Mouse (Mus musculus): ENCODE measurements around the gene Adgrf1.

Gene Adgrf1

GRCm38 (mm10) chr17:43362881-43363280, 92.8 kb downstream of the Adgrf1 start:
- DNase-seq (ENCODE audit: low read depth) = no peak

- no peak for DNase-seq (ENCODE audit: low read depth)
These were observed 93.8 kb downstream of the Adgrf1 start for GRCm38 (mm10) chr17:43363921-43364320.

DNA sequence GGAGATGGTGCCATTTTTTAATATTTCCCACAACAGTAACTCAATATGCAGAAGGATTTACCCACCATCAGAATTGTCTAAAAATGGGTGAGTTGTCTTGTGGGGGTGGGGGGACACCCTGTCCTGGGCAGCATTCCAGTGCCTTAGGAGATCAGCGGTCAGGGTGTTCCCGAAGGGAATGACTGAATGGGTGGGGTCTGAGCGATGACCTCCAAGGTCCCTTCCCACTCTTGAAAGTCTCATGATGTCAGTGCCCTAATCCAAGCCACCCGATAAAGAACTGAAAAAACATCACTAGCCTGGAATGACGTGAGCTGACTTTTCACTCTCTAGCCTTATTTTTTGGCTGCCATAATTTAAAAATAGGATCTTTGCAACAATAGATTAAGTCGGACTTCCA, 95.2 kb downstream of the Adgrf1 start:
- no peak for DNase-seq (ENCODE audit: low read depth)

DNA sequence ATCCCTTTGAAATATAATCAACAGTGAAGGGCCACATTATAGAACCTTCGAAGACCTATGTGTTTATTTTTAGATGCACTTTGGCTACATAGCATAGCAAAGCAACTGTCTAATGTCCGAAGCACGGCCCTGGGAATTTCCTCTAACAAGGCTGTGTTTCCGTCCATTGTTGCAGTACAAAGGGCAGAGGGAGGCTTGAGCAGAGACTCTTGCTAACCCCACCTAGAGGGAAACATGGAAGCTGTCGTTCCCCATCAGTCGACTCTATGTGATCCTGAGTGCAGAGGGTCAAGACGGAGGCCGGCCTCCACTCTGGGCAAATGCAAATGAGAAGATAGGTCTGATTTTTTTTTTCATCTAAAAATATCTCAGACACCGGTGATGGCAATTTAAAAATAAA, 96.4 kb downstream of the Adgrf1 start:
- DNase-seq (ENCODE audit: low read depth) = no peak

DNA sequence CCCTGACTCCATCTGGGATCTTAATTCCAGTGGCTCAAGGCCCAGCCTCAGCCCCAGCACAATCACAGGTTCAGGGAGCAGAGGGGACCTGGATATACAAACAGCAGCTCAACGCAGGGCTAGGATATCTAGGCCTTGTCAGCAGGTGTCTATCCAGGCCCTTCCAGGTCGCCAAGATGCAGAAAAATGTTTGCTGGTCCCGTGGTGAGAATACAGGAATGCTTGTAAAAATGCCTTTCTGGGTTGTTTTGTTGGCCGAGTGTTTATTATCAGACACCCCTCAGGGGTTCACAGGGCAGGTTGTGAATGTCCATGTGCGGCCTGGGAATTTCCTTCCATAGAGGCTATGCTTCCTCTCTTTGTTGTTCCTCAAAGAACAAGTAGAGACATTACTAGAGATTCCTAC, 98.0 kb downstream of the Adgrf1 start:
- no peak for DNase-seq (ENCODE audit: low read depth)

DNA sequence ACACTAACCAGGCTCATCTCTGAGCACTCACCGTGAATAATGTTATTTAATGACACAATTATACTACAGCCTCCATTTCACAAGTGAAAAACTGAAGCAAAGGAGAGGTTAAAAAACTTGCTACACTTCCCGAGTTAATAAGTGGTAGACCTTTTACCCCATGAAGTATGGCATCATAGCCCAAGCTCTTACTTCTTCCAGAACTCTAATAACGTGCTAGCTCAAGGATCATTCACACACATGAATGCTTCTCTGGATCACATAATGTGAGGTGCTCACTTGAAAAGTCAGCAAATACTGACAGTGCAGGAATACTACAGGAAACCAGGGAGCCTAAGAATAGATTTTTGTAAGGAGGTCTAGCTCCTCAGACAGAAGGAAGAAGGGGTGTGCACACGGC, 102.5 kb downstream of the Adgrf1 start:
- DNase-seq (ENCODE audit: low read depth) = no peak

- DNase-seq (ENCODE audit: low read depth) = peak; percentile 11
These were observed 103.9 kb downstream of the Adgrf1 start for GRCm38 (mm10) chr17:43374020-43374419.
